Mouse (Mus musculus) embryonic stem cell, embryonic (primary cell): ENCODE data around the gene Fars2.
"Not testable (repeated sequence)": the region's sequence is repeated elsewhere in the genome, so short reads cannot be mapped to it uniquely, and the experiment has no call there.

ENCODE experiments used
- CTCF ChIA-PET, 4 experiments: fragments of 300-600 bp in 2 of 4; fragments of 350-600 bp in 2 of 4; sonication (Branson Sonifier 250); formaldehyde crosslinking; loops; one replicate each; lab custom pipeline; 2022; ENCODE audit warnings: inconsistent platforms in 2 of 4; lab: Charles Lee
- POLR2A ChIA-PET, 4 experiments: fragments of 300-600 bp in 2 of 4; fragments of 350-600 bp in 2 of 4; sonication (Branson Sonifier 250); formaldehyde crosslinking; loops; one replicate each; lab custom pipeline; 2022; ENCODE audit warnings: antibody characterized with exemption in 4 of 4, inconsistent platforms in 1 of 4; lab: Charles Lee

The Fars2 gene

GRCm38 (mm10) chr13:36367712-36368491 is 250.7 kb downstream of the Fars2 start:
- POLR2A ChIA-PET = interaction anchor here in 1 of 4 experiments (0.6 kb wide), 2 partner anchors 93 kb away, joined by 3 read pairs; no protein-coding TSS in a partner anchor
- CTCF ChIA-PET = no interaction called here

GRCm38 (mm10) chr13:36368799-36369198 is 251.6 kb downstream of the Fars2 start:
- CTCF ChIA-PET = no interaction called here
- POLR2A ChIA-PET = interaction anchor here in 1 of 4 experiments (0.8 to 1.4 kb wide), 2 partner anchors 16 to 36 kb away, joined by 3 to 7 read pairs; no protein-coding TSS in a partner anchor

DNA sequence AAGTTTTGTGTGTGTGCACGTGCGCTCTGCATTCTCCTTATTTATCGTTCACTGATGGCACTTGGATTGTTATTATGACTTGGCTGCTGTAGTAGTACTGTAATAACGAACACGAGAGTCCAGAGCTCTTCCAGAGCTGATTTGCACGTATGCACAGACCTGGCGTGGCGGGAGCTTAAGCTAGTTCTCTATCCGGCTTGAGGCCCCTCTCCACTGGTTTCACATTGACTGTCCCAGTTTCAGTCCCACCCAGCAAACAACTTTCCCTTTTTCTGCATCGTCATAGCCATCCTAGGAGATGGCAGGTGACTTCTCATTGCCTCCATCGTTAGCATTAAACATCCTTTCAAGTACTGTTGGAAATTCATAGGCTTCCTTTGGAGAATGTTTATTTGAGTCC is 252.2 kb downstream of the Fars2 start:
- ChIA-PET CTCF (no interaction called here), POLR2A (interaction anchor here in 1 of 4 experiments (0.8 to 1.4 kb wide), 2 partner anchors 15 to 36 kb away, joined by 3 to 7 read pairs; no protein-coding TSS in a partner anchor)

DNA sequence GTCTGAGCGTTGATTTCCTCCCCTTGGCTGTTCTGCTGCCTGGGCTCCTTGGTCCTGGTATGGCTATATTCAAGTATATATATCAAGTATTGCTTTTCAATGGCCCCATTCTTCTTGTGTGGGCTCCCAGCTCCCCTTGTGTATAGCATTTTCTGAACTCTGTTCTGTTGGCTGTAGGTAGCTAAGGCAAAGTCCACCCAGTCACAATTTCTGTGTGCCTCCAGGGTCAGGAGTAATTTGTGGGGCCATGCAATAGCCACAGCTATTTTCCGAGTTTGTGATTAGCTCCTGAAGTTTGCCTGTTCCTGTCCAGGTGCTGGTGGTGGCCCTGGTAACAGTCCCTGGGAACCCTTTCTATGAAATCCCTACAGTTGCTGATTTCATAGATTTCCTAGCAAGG is 266.0 kb downstream of the Fars2 start:
- ChIA-PET CTCF (interaction anchor here in 2 of 4 experiments (0.5 to 0.6 kb wide), 2 partner anchors 196 to 415 kb away, joined by 3 to 8 read pairs; no protein-coding TSS in a partner anchor), POLR2A (interaction anchor here in 1 of 4 experiments (1.0 kb wide), 2 partner anchors 11 to 22 kb away, joined by 3 to 4 read pairs; no protein-coding TSS in a partner anchor)

DNA sequence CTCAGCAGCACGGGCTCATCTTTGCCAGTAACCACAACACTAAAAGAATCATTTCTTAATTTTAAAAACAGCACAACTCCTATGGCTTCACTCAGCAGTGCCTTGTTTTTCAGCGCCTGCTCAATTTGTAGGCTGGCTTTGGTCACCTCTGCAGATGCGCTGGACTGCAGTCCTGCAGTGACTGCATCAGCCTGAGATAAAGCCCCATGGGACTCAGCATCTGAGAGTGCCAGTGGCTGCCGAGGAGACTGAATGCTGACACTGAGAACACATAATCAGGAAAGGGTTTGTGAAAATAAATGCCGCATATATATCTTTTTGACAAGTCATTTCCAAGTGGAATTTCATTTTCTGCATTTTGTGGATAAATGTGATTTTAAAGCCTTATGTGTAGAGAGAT is 268.9 kb downstream of the Fars2 start:
- POLR2A ChIA-PET = no interaction called here
- CTCF ChIA-PET = no interaction called here

DNA sequence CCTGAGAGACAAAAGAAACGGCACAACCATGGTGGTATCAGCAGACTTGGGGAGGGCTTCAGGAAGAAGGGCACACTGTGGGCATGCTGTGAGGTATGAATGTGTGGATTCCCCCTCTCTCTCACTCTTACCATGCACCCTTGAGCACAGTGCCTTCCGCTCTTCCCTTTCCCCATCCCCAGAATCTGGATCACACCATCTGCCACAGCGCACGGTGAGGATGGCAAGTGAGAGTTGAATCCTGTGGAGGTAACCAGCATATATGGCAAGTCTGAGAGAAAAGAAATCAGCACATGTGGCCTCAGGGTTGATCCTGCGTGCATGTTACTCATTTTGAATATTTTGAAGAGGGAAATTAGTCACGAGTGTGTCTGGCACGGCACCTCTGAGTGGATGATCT is 274.7 kb downstream of the Fars2 start:
- CTCF ChIA-PET = no interaction called here

DNA sequence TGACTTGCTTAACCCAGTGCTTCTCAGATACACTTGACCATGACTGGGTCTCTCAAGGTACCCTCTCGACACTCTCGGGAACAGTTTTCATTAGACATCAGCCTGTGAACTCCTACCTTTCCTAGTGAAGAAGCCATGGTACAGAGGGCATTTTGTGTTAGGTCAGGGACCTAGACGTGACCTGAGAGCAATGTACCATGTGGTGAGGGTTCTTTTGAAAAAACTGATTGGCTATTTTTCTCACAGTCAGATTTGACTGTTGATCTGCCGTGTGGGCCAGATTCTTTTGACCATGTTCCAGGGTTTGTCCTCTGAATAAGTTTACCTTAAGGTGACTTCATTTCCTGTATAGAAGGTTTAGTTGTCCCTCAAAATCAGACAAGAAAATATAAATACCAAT is 275.5 kb downstream of the Fars2 start:
- CTCF ChIA-PET = no interaction called here
- POLR2A ChIA-PET = no interaction called here

More for the DNA sequence above, 274.7 kb downstream of the Fars2 start:
- POLR2A ChIA-PET = no interaction called here

DNA sequence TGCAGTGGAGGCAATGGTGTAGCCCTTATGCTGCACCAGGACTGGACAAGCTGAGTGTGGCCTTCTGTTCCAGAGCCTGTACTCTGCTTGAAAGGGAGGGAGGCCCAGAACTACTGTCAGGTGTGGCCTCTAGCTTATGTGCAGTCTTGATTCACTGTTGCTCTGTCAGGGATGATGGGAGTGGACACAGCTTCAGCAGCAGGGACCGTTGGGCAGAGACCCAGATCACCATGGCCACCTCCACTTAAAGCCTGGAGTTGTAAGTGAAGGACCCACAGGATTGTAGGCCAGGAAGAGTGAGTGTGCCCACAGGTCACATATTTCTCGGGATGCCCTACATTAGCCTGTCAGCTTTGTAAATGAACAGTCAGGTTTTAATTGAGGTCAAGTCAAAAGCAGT is 283.8 kb downstream of the Fars2 start:
- POLR2A ChIA-PET = no interaction called here
- CTCF ChIA-PET = no interaction called here

GRCm38 (mm10) chr13:36413276-36413675 is 296.1 kb downstream of the Fars2 start:
- POLR2A ChIA-PET = interaction anchor here in 1 of 4 experiments (1.4 kb wide), 1 partner anchor 8 kb away, joined by 3 read pairs; no protein-coding TSS in a partner anchor
- CTCF ChIA-PET = interaction anchor here in 1 of 4 experiments (0.7 kb wide), 1 partner anchor 10 kb away, joined by 3 read pairs; no protein-coding TSS in a partner anchor

GRCm38 (mm10) chr13:36415176-36415575 is 298.0 kb downstream of the Fars2 start:
- ChIA-PET POLR2A (interaction anchor here in 1 of 4 experiments (0.6 kb wide), 1 partner anchor 649 kb away, joined by 3 read pairs; no protein-coding TSS in a partner anchor), CTCF (interaction anchor here in 1 of 4 experiments (0.6 to 0.7 kb wide), 2 partner anchors 64 to 748 kb away, joined by 3 to 4 read pairs; no protein-coding TSS in a partner anchor)

DNA sequence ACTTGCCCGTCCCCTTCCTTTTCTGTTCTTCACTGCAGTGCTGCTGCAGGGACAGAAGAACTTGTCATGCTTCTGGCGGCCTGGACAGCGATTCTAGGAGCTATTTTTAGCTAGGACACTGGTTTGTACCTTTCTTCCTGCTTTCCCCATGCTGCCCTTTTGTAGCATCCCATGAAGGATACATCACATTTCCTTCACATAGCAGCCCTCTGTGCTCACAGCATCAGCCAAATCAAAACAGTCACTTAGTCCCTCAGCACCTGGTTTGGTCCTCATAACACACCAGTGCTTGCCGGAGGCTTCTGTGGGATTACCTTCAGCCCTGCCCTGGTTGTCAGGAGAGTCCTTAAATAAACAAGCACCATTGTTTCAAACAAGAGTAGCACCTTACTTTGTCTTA is 299.3 kb downstream of the Fars2 start:
- ChIA-PET CTCF (no interaction called here), POLR2A (interaction anchor here in 2 of 4 experiments (0.5 to 1.1 kb wide), 2 partner anchors 196 to 448 kb away, joined by 3 read pairs; no protein-coding TSS in a partner anchor)

DNA sequence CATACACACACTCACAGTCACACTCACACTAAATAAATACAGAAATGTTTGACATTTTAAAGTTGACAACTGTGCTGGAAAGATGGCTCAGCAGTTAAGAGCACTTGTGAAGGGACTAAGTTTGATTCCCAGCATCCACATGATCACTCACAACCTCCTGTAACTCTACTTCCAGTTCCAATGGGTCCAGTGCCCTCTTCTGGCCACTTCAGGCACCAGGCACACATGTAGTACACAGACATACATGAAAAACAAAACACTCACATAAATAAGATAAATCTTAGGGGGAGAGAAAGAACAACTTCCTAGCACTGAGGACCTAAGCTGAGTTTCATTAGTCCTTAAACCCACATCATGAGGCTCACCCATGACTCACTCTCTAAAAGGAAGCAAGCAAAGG is 302.1 kb downstream of the Fars2 start:
- POLR2A ChIA-PET = interaction anchor here in 1 of 4 experiments (0.5 kb wide), 1 partner anchor 239 kb away, joined by 3 read pairs; no protein-coding TSS in a partner anchor

GRCm38 (mm10) chr13:36422446-36422845 is 305.2 kb downstream of the Fars2 start:
- CTCF ChIA-PET = no interaction called here
- POLR2A ChIA-PET = interaction anchor here in 1 of 4 experiments (0.6 to 1.0 kb wide), 2 partner anchors 62 to 636 kb away, joined by 3 read pairs; no protein-coding TSS in a partner anchor

More for the DNA sequence above, 302.1 kb downstream of the Fars2 start:
- CTCF ChIA-PET = no interaction called here

DNA sequence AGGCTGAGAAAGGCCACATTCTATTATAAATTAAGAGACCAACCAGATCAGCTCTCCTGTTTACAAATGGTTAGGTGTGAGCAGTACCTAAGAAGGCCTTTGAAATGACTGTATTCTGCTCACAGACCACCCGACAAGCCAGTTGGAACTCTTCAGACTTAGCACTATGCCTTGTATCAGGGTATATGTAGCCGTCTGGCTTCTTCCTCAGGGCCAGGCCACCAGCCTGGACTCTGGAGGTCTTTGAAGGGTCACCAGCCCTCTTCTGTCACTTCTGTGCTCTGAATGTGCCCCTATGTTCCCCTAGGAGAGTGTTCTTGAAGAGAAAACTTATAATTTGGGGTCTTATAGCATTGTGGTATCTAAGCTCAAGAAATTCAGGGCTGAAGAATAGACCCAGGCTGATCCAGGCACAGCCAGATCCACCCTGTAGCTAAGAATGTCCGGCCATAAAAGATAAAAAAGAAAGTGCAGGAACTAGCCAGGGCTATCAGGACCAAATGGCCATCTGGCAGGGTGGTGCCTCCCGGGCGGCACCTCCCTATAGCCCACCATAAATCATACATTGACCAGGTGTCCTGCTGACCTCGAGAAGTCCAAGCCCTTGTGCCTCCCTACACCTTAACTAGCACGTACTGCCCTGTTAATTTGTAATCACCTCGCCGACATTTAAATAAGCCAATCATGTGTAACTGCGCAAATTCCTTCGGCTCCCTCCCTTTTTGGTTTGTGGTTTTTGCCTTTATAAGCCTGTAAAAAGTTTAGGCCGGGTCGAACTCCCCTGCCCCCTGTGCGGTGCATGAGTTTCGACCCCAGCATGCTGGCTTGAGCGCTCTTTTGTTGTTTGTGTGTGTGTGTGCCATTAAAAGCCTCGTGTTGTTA is 308.9 kb downstream of the Fars2 start:
- POLR2A ChIA-PET, CTCF ChIA-PET: not testable (repeated sequence)

GRCm38 (mm10) chr13:36429500-36430189 is 312.4 kb downstream of the Fars2 start:
- CTCF ChIA-PET = interaction anchor here in 1 of 4 experiments (0.6 kb wide), 1 partner anchor 481 kb away, joined by 5 read pairs; no protein-coding TSS in a partner anchor
- POLR2A ChIA-PET = interaction anchor here in 1 of 4 experiments (0.6 kb wide), 1 partner anchor 49 kb away, joined by 6 read pairs; no protein-coding TSS in a partner anchor

GRCm38 (mm10) chr13:36430420-36431114 is 313.4 kb downstream of the Fars2 start:
- POLR2A ChIA-PET = interaction anchor here in 2 of 4 experiments (0.7 to 0.8 kb wide), 2 partner anchors 45 to 430 kb away, joined by 4 to 5 read pairs; no protein-coding TSS in a partner anchor
- CTCF ChIA-PET = interaction anchor here in 1 of 4 experiments (0.6 kb wide), 1 partner anchor 99 kb away, joined by 5 read pairs; no protein-coding TSS in a partner anchor

DNA sequence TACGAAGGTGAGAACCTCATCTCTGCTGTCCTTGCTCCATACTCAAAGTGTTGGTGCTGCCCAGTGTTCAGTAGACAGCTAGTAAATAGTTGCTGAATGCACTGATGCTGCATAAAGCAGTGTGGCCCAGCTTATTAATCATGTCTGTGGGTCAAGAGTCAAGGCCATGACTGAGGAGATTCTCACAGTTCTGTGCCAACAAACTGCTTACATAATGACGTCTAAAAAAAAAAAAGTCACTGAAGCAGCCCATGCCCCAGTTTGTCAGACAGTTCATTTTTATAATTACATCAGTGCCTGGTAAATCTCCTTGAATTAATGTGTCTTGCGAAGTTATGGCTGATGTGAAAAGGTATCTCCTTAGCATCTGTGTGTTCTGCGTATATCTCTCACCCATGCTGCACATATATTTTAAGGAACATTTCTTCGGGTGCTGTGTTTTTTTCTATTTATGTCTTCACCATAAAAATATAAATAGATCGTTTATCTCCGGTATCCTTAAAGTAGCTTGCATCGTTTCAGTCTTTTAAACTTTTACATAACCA is 314.8 kb downstream of the Fars2 start:
- ChIA-PET CTCF (interaction anchor here in 1 of 4 experiments (0.5 kb wide), 1 partner anchor 1244 kb away, joined by 4 read pairs; no protein-coding TSS in a partner anchor), POLR2A (interaction anchor here in 1 of 4 experiments (1.2 kb wide), 1 partner anchor 16 kb away, joined by 3 read pairs; no protein-coding TSS in a partner anchor)
